Mouse (Mus musculus) stomach, embryonic 14.5 days (tissue): Measurements from ENCODE around the gene Meltf. TPM values are rescaled to one million over a fixed set of nuclear protein-coding genes. Genes with fewer than 3 reads are reported as not detected.

Experiments
- ATAC-seq: fragments of 200-750 bp; cut with Nextera tagmentation; 2 replicates; pipeline ENCODE4 v1.8.0; 2017; ENCODE audit warnings: low read depth, moderate TSS enrichment; ENCODE audit not compliant: insufficient number of reproducible peaks, insufficient read depth, low FRiP score
- H3K27ac ChIP-seq: fragments of 300-500 bp; sonication (generic); 2 replicates; pipeline ENCODE4 v1.5.1; 2014; ENCODE audit warnings: mild to moderate bottlenecking, low read length, moderate library complexity, mixed read lengths
- H3K27me3 ChIP-seq: fragments of 300-500 bp; sonication (generic); 2 replicates; pipeline ENCODE4 v1.6.1; 2014; ENCODE audit warnings: low read length, control low read depth, mixed read lengths; ENCODE audit not compliant: control insufficient read depth, insufficient read depth
- H3K36me3 ChIP-seq: fragments of 300-500 bp; sonication (generic); 2 replicates; pipeline ENCODE4 v1.6.1; 2014; ENCODE audit warnings: mild to moderate bottlenecking, control low read depth, low read length, moderate library complexity, mixed read lengths; ENCODE audit not compliant: control insufficient read depth, insufficient read depth
- H3K4me1 ChIP-seq: fragments of 300-500 bp; sonication (generic); 2 replicates; pipeline ENCODE4 v1.6.1; 2014; ENCODE audit warnings: low read length, control low read depth, mixed read lengths; ENCODE audit not compliant: control insufficient read depth, insufficient read depth
- H3K4me2 ChIP-seq: fragments of 300-500 bp; sonication (generic); replicated peaks from 2 replicates; pipeline ENCODE4 v1.6.1; 2014; ENCODE audit warnings: low read depth, low read length, control low read depth
- H3K4me3 ChIP-seq: fragments of 300-500 bp; sonication (generic); 2 replicates; pipeline ENCODE4 v1.5.1; 2014; ENCODE audit warnings: low read depth, low read length, control low read depth
- H3K9ac ChIP-seq: fragments of 300-500 bp; sonication (generic); replicated peaks from 2 replicates; pipeline ENCODE4 v1.6.1; 2014; ENCODE audit warnings: low read depth, mild to moderate bottlenecking, control low read depth, low read length, moderate library complexity, mixed read lengths
- H3K9me3 ChIP-seq: fragments of 300-500 bp; sonication (generic); 2 replicates; pipeline ENCODE4 v1.6.1; 2016; ENCODE audit warnings: low read depth, low read length, control low read depth; ENCODE audit not compliant: control insufficient read depth
- WGBS: fragments of 180-500 bp; shearing (Covaris S2); extraction: QIAGEN DNeasy Blood & Tissue Kit; methylation state at CpG from one replicate; pipeline ENCODE4 v1.1.7; 2014; 5-methylcytosine and 5-hydroxymethylcytosine counted together
- polyA plus RNA-seq: library from polyadenylated mRNA; unstranded; fragments of >200 nt; fragmentation: Nextera tagmentation; extraction: Ambion mirVana; gene quantifications from 2 replicates; pipeline ENCODE4 v1.2.1, GENCODE M21; 2014

Gene Meltf
- polyA plus RNA-seq, 1 experiment from 2014 or later: 0.06 TPM

DNA sequence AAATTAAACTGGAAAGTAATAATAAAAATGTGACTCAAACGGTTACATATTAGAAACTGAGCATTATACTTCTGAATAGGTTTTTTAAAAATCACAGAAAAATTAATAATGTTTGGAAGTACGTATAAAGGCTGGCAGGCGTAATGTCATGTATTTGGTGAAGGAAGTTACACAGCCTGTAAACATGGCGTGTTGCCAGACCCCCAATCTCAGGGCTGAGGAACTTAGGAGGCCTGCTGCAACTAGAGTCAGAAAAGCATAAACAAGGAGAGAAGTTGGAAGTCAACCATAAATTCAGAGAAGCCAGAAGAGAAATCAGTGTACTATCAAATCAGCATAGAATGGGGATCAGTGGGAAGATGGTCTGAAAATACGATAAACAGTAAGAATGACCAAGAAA, 14.7 kb upstream of the Meltf start:
- ATAC-seq: no peak
- Histone ChIP-seq H3K27me3 (no peaks in the 10 kb centered on the region), H3K4me1 (no peaks in the 10 kb centered on the region), H3K4me3 (no peak overlapping the region), H3K36me3 (peaks cover 44% of the 10 kb centered on the region), H3K27ac (no peak overlapping the region), H3K4me2 (no peak overlapping the region), H3K9me3 (peaks cover 6% of the 10 kb centered on the region; the same call in 1 of the 2 replicates), H3K9ac (no peak overlapping the region)
- 73% methylated on average over 5 of the region's 5 CpGs for WGBS

GRCm38 (mm10) chr16:31865242-31865641, 13.4 kb upstream of the Meltf start:
- Histone ChIP-seq H3K9ac (no peak overlapping the region), H3K27me3 (no peaks in the 10 kb centered on the region), H3K36me3 (peaks cover 43% of the 10 kb centered on the region), H3K4me1 (no peaks in the 10 kb centered on the region), H3K4me3 (no peak overlapping the region), H3K27ac (no peak overlapping the region), H3K9me3 (peaks cover 6% of the 10 kb centered on the region; the same call in 1 of the 2 replicates), H3K4me2 (no peak overlapping the region)
- ATAC-seq: no peak
- 82% methylated on average over 3 of the region's 3 CpGs for WGBS

DNA sequence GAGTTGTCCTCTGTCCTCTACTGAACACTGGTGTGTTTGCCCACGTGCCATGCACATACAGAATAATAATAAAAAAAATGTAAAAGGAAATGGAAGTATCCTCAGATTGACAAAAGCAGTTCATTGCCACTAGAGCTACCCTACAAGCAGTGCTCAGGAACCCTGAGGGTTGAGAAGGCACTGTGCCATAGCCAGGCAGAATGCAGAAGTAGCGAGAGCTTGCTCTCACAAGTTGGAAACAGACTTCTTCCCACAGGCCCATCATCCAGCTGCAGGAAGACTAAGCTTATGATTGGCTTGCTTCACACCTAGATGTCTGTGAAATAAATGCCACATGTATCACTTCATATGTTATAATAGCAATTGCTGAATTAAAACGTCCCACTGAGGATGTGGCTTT, 11.7 kb upstream of the Meltf start:
- Histone ChIP-seq H3K36me3 (peaks cover 44% of the 10 kb centered on the region), H3K27me3 (no peaks in the 10 kb centered on the region), H3K9ac (no peak overlapping the region), H3K9me3 (no peaks in the 10 kb centered on the region), H3K4me1 (no peaks in the 10 kb centered on the region), H3K27ac (no peak overlapping the region), H3K4me3 (no peak overlapping the region), H3K4me2 (no peak overlapping the region)
- WGBS: 96% methylated on average over 3 of the region's 3 CpGs
- ATAC-seq: no peak

GRCm38 (mm10) chr16:31867736-31868135, 10.9 kb upstream of the Meltf start:
- WGBS: 77% methylated on average over 4 of the region's 4 CpGs
- peaks cover 44% of the 10 kb centered on the region for H3K36me3 ChIP-seq

DNA sequence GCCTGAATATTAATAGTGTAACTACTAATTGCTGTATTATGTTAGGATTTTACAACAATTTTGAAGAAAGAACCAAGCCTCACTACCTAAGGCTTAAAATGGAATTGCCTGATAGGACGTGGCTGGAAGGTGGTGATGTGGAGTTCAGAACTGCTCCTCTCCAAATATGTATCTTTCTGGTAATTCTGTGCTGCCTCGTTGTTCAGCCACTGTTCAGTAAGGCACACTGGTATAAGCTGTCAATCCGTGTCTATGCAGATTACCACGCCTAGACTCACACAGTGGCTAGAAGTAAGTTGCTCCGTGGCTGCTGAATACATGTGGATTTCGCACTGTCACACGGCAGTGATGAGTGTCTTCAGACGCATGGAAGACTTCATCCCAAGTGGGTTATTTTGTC, 4.9 kb upstream of the Meltf start:
- Histone ChIP-seq H3K4me2 (no peak overlapping the region), H3K27me3 (no peaks in the 10 kb centered on the region), H3K4me3 (no peak overlapping the region), H3K27ac (no peak overlapping the region), H3K36me3 (peaks cover 20% of the 10 kb centered on the region), H3K9me3 (no peaks in the 10 kb centered on the region), H3K4me1 (no peaks in the 10 kb centered on the region), H3K9ac (no peak overlapping the region)
- ATAC-seq: no peak
- 92% methylated on average over 8 of the region's 8 CpGs for WGBS

More at GRCm38 (mm10) chr16:31867736-31868135, 10.9 kb upstream of the Meltf start:
- Histone ChIP-seq H3K4me1 (no peaks in the 10 kb centered on the region), H3K4me2 (no peak overlapping the region), H3K4me3 (no peak overlapping the region), H3K9me3 (no peaks in the 10 kb centered on the region), H3K27ac (no peak overlapping the region), H3K9ac (no peak overlapping the region), H3K27me3 (no peaks in the 10 kb centered on the region)
- ATAC-seq: no peak

DNA sequence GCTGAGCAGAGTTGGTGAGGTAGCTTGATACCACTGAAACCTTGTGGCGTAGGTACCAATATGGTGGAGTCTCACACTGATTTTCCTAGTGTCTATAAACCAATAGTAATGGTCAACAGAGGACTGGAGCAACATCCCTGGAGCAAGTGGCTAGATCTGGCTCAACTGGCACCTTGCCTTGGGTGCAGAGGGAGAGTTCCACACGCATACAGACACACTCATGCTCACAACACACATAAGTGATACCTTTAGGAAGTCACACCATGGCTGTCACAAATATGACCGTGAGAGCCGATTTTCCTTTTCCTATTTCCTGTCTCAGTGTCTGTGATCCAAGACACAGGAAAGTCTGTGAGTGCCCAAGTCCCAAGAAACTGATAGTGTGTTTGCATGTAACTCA, 3.2 kb upstream of the Meltf start:
- Histone ChIP-seq H3K27me3 (no peaks in the 10 kb centered on the region), H3K9ac (no peak overlapping the region), H3K4me3 (no peak overlapping the region), H3K4me1 (no peaks in the 10 kb centered on the region), H3K4me2 (no peak overlapping the region), H3K27ac (no peak overlapping the region), H3K9me3 (no peaks in the 10 kb centered on the region), H3K36me3 (peaks cover 16% of the 10 kb centered on the region)
- WGBS: 92% methylated on average over 4 of the region's 4 CpGs
- ATAC-seq: no peak

GRCm38 (mm10) chr16:31876386-31876785, 2.2 kb upstream of the Meltf start:
- no peaks in the 10 kb centered on the region for H3K27me3 ChIP-seq
- no peak overlapping the region for H3K9ac ChIP-seq
- peaks cover 13% of the 10 kb centered on the region for H3K36me3 ChIP-seq
- no peak overlapping the region for H3K4me2 ChIP-seq
- no peaks in the 10 kb centered on the region for H3K9me3 ChIP-seq
- WGBS: 82% methylated on average over 10 of the region's 10 CpGs
- H3K4me1 ChIP-seq: no peaks in the 10 kb centered on the region
- H3K27ac ChIP-seq: no peak overlapping the region
- no peak for ATAC-seq
- no peak overlapping the region for H3K4me3 ChIP-seq

GRCm38 (mm10) chr16:31878052-31878451, 558 bp upstream of the Meltf start:
- H3K9me3 ChIP-seq: no peaks in the 10 kb centered on the region
- no peak overlapping the region for H3K4me3 ChIP-seq
- no peaks in the 10 kb centered on the region for H3K27me3 ChIP-seq
- no peak overlapping the region for H3K27ac ChIP-seq
- no peak overlapping the region for H3K9ac ChIP-seq
- peaks cover 8% of the 10 kb centered on the region; the same call in 1 of the 2 replicates for H3K36me3 ChIP-seq
- 67% methylated on average over 6 of the region's 6 CpGs for WGBS
- no peak overlapping the region for H3K4me2 ChIP-seq
- no peaks in the 10 kb centered on the region for H3K4me1 ChIP-seq
- no peak for ATAC-seq

DNA sequence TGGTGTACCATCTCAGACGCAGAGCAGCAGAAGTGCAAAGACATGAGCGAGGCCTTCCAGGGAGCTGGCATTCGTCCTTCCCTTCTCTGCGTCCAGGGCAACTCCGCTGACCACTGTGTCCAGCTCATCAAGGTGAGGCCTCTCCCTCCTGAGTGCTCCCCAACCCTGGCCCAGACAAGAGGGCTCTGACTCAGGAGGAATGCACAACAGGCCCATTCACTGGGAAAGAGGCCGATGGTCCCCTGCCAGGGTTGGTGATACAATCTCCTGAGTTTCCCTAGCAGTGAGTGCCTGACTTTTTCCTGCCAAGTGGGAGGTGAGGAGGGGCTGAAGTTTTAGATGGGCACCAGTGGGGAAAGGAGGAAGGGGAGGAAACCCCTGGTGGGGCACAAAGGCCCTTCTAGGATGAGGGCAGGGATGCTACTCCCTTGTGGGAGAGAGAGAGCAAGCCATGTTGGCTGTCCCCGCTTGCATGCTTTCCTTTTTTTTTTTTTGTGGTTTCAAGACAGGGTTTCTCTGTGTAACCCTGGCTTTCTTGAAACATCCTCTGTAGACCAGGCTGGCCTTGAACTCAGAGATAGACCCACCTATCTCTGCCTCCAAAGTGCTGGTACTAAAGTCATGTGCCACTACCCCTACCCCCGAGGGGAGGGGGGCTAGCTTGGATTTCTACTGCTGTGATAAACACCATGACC, 1.7 kb downstream of the Meltf start:
- no peak overlapping the region for H3K9ac ChIP-seq
- no peak for ATAC-seq
- no peak overlapping the region for H3K27ac ChIP-seq
- no peak overlapping the region for H3K4me3 ChIP-seq
- peaks cover 6% of the 10 kb centered on the region; the same call in 1 of the 2 replicates for H3K4me1 ChIP-seq
- H3K9me3 ChIP-seq: no peaks in the 10 kb centered on the region
- H3K27me3 ChIP-seq: no peaks in the 10 kb centered on the region
- no peaks in the 10 kb centered on the region for H3K36me3 ChIP-seq
- H3K4me2 ChIP-seq: no peak overlapping the region
- WGBS: 79% methylated on average over 8 of the region's 8 CpGs
